Mouse (Mus musculus): ENCODE measurements around the gene Flt3l. TPM values are rescaled to one million over a fixed set of nuclear protein-coding genes. Genes with fewer than 3 reads are reported as not detected.

The Flt3l gene
- polyA plus RNA-seq, 1 experiment from 2014 or later: 2.5 TPM

GRCm38 (mm10) chr7:45092048-45092447, 44.2 kb downstream of the Flt3l start, which contains the start of gene Rcn3:
Gene Rcn3 (minus strand): TSS chr7:45092221.
- H3K9me3 ChIP-seq: no peaks in the 10 kb centered on the region
- H3K36me3 ChIP-seq: peaks cover 24% of the 10 kb centered on the region
- H3K4me1 ChIP-seq: peaks cover 36% of the 10 kb centered on the region
- peak within 1 kb of the TSS; percentile 72 for H3K4me3 ChIP-seq
- H3K27me3 ChIP-seq (ENCODE audit: insufficient read depth, poor library complexity, severe bottlenecking): no peaks in the 10 kb centered on the region
- H3K27ac ChIP-seq: peak within 1 kb of the TSS; percentile 94
- under 1% methylated on average over 16 of the region's 16 CpGs for WGBS
- peak; percentile 99 for DNase-seq (ENCODE audit: low spot score)

- peaks cover 36% of the 10 kb centered on the region for H3K4me1 ChIP-seq
- 0 out of 2 replicates have a peak, but pooled peaks cover 2% of the 10 kb centered on the region for H3K9me3 ChIP-seq
- WGBS: 10% methylated on average over 35 of the region's 35 CpGs
- H3K4me3 ChIP-seq: peak overlapping the region; percentile 72
- peak; percentile 83 for DNase-seq (ENCODE audit: low spot score)
- peak overlapping the region; percentile 94 for H3K27ac ChIP-seq
- H3K27me3 ChIP-seq (ENCODE audit: insufficient read depth, poor library complexity, severe bottlenecking): no peaks in the 10 kb centered on the region
- H3K36me3 ChIP-seq: peaks cover 31% of the 10 kb centered on the region
Observed at GRCm38 (mm10) chr7:45091001-45091990, 44.9 kb downstream of the Flt3l start.

- peaks cover 35% of the 10 kb centered on the region for H3K4me1 ChIP-seq
- 0 out of 2 replicates have a peak, but pooled peaks cover 2% of the 10 kb centered on the region for H3K9me3 ChIP-seq
- no peaks in the 10 kb centered on the region for H3K27me3 ChIP-seq (ENCODE audit: insufficient read depth, poor library complexity, severe bottlenecking)
- peak overlapping the region; percentile 94 for H3K27ac ChIP-seq
- peak overlapping the region; percentile 72 for H3K4me3 ChIP-seq
- DNase-seq (ENCODE audit: low spot score): no peak
- H3K36me3 ChIP-seq: peaks cover 40% of the 10 kb centered on the region
- 81% methylated on average over 13 of the region's 13 CpGs for WGBS
Observed at GRCm38 (mm10) chr7:45090251-45090977, 45.8 kb downstream of the Flt3l start.

GRCm38 (mm10) chr7:45088597-45088996, 47.6 kb downstream of the Flt3l start:
- WGBS: 86% methylated on average over 17 of the region's 17 CpGs
- DNase-seq (ENCODE audit: low spot score): no peak

GRCm38 (mm10) chr7:45086084-45086483, 50.1 kb downstream of the Flt3l start:
- no peaks in the 10 kb centered on the region for H3K27me3 ChIP-seq (ENCODE audit: insufficient read depth, poor library complexity, severe bottlenecking)
- H3K36me3 ChIP-seq: peaks cover 76% of the 10 kb centered on the region
- no peak overlapping the region for H3K4me3 ChIP-seq
- 79% methylated on average over 4 of the region's 4 CpGs for WGBS
- DNase-seq (ENCODE audit: low spot score): peak; percentile 75
- H3K4me1 ChIP-seq: peaks cover 20% of the 10 kb centered on the region
- H3K9me3 ChIP-seq: 0 out of 2 replicates have a peak, but pooled peaks cover 2% of the 10 kb centered on the region
- no peak overlapping the region for H3K27ac ChIP-seq

More at GRCm38 (mm10) chr7:45088597-45088996, 47.6 kb downstream of the Flt3l start:
- Histone ChIP-seq H3K4me3 (no peak overlapping the region), H3K27me3 (ENCODE audit: insufficient read depth, poor library complexity, severe bottlenecking) (no peaks in the 10 kb centered on the region), H3K27ac (no peak overlapping the region), H3K36me3 (peaks cover 57% of the 10 kb centered on the region), H3K4me1 (peaks cover 24% of the 10 kb centered on the region), H3K9me3 (0 out of 2 replicates have a peak, but pooled peaks cover 2% of the 10 kb centered on the region)

GRCm38 (mm10) chr7:45083300-45083890, 52.8 kb downstream of the Flt3l start:
- H3K27ac ChIP-seq: 0 out of 2 replicates have a peak overlapping the region, but pooled peaks have one; percentile 12

GRCm38 (mm10) chr7:45082401-45083299, 53.6 kb downstream of the Flt3l start:
- WGBS: 65% methylated on average over 25 of the region's 25 CpGs
- H3K36me3 ChIP-seq: peaks cover 65% of the 10 kb centered on the region
- H3K27ac ChIP-seq: 0 out of 2 replicates have a peak overlapping the region, but pooled peaks have one; percentile 12
- H3K4me3 ChIP-seq: no peak overlapping the region
- H3K27me3 ChIP-seq (ENCODE audit: insufficient read depth, poor library complexity, severe bottlenecking): no peaks in the 10 kb centered on the region
- no peak for DNase-seq (ENCODE audit: low spot score)
- 0 out of 2 replicates have a peak, but pooled peaks cover 2% of the 10 kb centered on the region for H3K9me3 ChIP-seq
- peaks cover 11% of the 10 kb centered on the region for H3K4me1 ChIP-seq

More at GRCm38 (mm10) chr7:45083300-45083890, 52.8 kb downstream of the Flt3l start:
- Histone ChIP-seq H3K9me3 (0 out of 2 replicates have a peak, but pooled peaks cover 2% of the 10 kb centered on the region), H3K36me3 (peaks cover 70% of the 10 kb centered on the region), H3K4me1 (peaks cover 11% of the 10 kb centered on the region), H3K4me3 (no peak overlapping the region; the same call in 1 of the 2 replicates), H3K27me3 (ENCODE audit: insufficient read depth, poor library complexity, severe bottlenecking) (no peaks in the 10 kb centered on the region)
- WGBS: 87% methylated on average over 22 of the region's 22 CpGs
- DNase-seq (ENCODE audit: low spot score): no peak

- WGBS: 52% methylated on average over 5 of the region's 5 CpGs
- 0 out of 2 replicates have a peak overlapping the region, but pooled peaks have one; percentile 6 for H3K27ac ChIP-seq
- no peaks in the 10 kb centered on the region for H3K27me3 ChIP-seq (ENCODE audit: insufficient read depth, poor library complexity, severe bottlenecking)
- no peak overlapping the region; the same call in 1 of the 2 replicates for H3K4me3 ChIP-seq
- peaks cover 16% of the 10 kb centered on the region for H3K4me1 ChIP-seq
- no peaks in the 10 kb centered on the region for H3K9me3 ChIP-seq
- DNase-seq (ENCODE audit: low spot score): no peak
- peaks cover 65% of the 10 kb centered on the region for H3K36me3 ChIP-seq
Observed at GRCm38 (mm10) chr7:45081016-45081415, 55.2 kb downstream of the Flt3l start.

- WGBS: 1% methylated on average over 10 of the region's 10 CpGs
- peaks cover 61% of the 10 kb centered on the region for H3K36me3 ChIP-seq
- DNase-seq (ENCODE audit: low spot score): peak; percentile 94
Observed at GRCm38 (mm10) chr7:45079856-45080255, 56.4 kb downstream of the Flt3l start.

More at GRCm38 (mm10) chr7:45079856-45080255, 56.4 kb downstream of the Flt3l start:
- peaks cover 27% of the 10 kb centered on the region for H3K4me1 ChIP-seq
- H3K4me3 ChIP-seq: no peak overlapping the region
- no peaks in the 10 kb centered on the region for H3K9me3 ChIP-seq
- no peak overlapping the region for H3K27ac ChIP-seq
- H3K27me3 ChIP-seq (ENCODE audit: insufficient read depth, poor library complexity, severe bottlenecking): no peaks in the 10 kb centered on the region

Measured in heart, embryonic 10.5 days (tissue).